Mouse (Mus musculus): Measurements from ENCODE around the gene Gpr19. TPM values are rescaled to one million over a fixed set of nuclear protein-coding genes. Genes with fewer than 3 reads are reported as not detected.

Gene Gpr19
- polyA plus RNA-seq, 1 experiment from 2014 or later = 9.1 TPM

- peak overlapping the region; percentile 93 for H3K9ac ChIP-seq (ENCODE audit: low read length)
- H3K36me3 ChIP-seq (ENCODE audit: control insufficient read depth, insufficient read depth) = 0 out of 2 replicates have a peak, but pooled peaks cover 2% of the 10 kb centered on the region
- H3K4me3 ChIP-seq (ENCODE audit: low read length) = peak overlapping the region; percentile 79
- ATAC-seq (replicated peaks; ENCODE audit: extremely low read depth, insufficient read depth, low FRiP score) = peak; percentile 94
- peak overlapping the region; percentile 96 for H3K4me2 ChIP-seq (ENCODE audit: low read depth, low read length)
- H3K27me3 ChIP-seq (ENCODE audit: control insufficient read depth, insufficient read depth, low read length) = no peaks in the 10 kb centered on the region
- H3K9me3 ChIP-seq (replicated peaks; ENCODE audit: control insufficient read depth, low read length) = no peaks in the 10 kb centered on the region
- WGBS = under 1% methylated on average over 38 of the region's 38 CpGs
- H3K27ac ChIP-seq (ENCODE audit: low read length) = peak overlapping the region; percentile 100
- H3K4me1 ChIP-seq (ENCODE audit: control insufficient read depth, insufficient read depth, low read length) = peaks cover 8% of the 10 kb centered on the region
These were observed 809 bp downstream of the Gpr19 start for GRCm38 (mm10) chr6:134897443-134898094.

- H3K9ac ChIP-seq (ENCODE audit: low read length) = peak overlapping the region; percentile 93
- peak overlapping the region; percentile 79 for H3K4me3 ChIP-seq (ENCODE audit: low read length)
- H3K4me1 ChIP-seq (ENCODE audit: control insufficient read depth, insufficient read depth, low read length) = peaks cover 8% of the 10 kb centered on the region
- peak overlapping the region; percentile 100 for H3K27ac ChIP-seq (ENCODE audit: low read length)
- ATAC-seq (replicated peaks; ENCODE audit: extremely low read depth, insufficient read depth, low FRiP score) = no peak
- no peaks in the 10 kb centered on the region for H3K27me3 ChIP-seq (ENCODE audit: control insufficient read depth, insufficient read depth, low read length)
- H3K4me2 ChIP-seq (ENCODE audit: low read depth, low read length) = peak overlapping the region; percentile 96
- WGBS = 47% methylated on average over 15 of the region's 15 CpGs
- no peaks in the 10 kb centered on the region for H3K9me3 ChIP-seq (replicated peaks; ENCODE audit: control insufficient read depth, low read length)
- 0 out of 2 replicates have a peak, but pooled peaks cover 2% of the 10 kb centered on the region for H3K36me3 ChIP-seq (ENCODE audit: control insufficient read depth, insufficient read depth)
These were observed 1.6 kb downstream of the Gpr19 start for GRCm38 (mm10) chr6:134896570-134897436.

GRCm38 (mm10) chr6:134890436-134890835 is 7.9 kb downstream of the Gpr19 start:
- WGBS = 75% methylated on average over 7 of the region's 7 CpGs
- H3K36me3 ChIP-seq (ENCODE audit: control insufficient read depth, insufficient read depth) = 0 out of 2 replicates have a peak, but pooled peaks cover 2% of the 10 kb centered on the region

GRCm38 (mm10) chr6:134889763-134890162 is 8.6 kb downstream of the Gpr19 start:
- Histone ChIP-seq H3K4me2 (ENCODE audit: low read depth, low read length) (no peak overlapping the region), H3K27me3 (ENCODE audit: control insufficient read depth, insufficient read depth, low read length) (no peaks in the 10 kb centered on the region), H3K9ac (ENCODE audit: low read length) (no peak overlapping the region), H3K4me3 (ENCODE audit: low read length) (no peak overlapping the region), H3K4me1 (ENCODE audit: control insufficient read depth, insufficient read depth, low read length) (peaks cover 3% of the 10 kb centered on the region; the same call in 1 of the 2 replicates), H3K36me3 (ENCODE audit: control insufficient read depth, insufficient read depth) (0 out of 2 replicates have a peak, but pooled peaks cover 2% of the 10 kb centered on the region), H3K9me3 (replicated peaks; ENCODE audit: control insufficient read depth, low read length) (no peaks in the 10 kb centered on the region), H3K27ac (ENCODE audit: low read length) (no peak overlapping the region)
- 61% methylated on average over 1 of the region's 1 CpGs for WGBS
- ATAC-seq (replicated peaks; ENCODE audit: extremely low read depth, insufficient read depth, low FRiP score) = no peak

More at GRCm38 (mm10) chr6:134890436-134890835, 7.9 kb downstream of the Gpr19 start:
- no peak for ATAC-seq (replicated peaks; ENCODE audit: extremely low read depth, insufficient read depth, low FRiP score)
- Histone ChIP-seq H3K9ac (ENCODE audit: low read length) (no peak overlapping the region), H3K4me2 (ENCODE audit: low read depth, low read length) (no peak overlapping the region), H3K4me3 (ENCODE audit: low read length) (no peak overlapping the region), H3K4me1 (ENCODE audit: control insufficient read depth, insufficient read depth, low read length) (peaks cover 3% of the 10 kb centered on the region; the same call in 1 of the 2 replicates), H3K9me3 (replicated peaks; ENCODE audit: control insufficient read depth, low read length) (no peaks in the 10 kb centered on the region), H3K27me3 (ENCODE audit: control insufficient read depth, insufficient read depth, low read length) (no peaks in the 10 kb centered on the region), H3K27ac (ENCODE audit: low read length) (no peak overlapping the region)

GRCm38 (mm10) chr6:134888563-134889017 is 9.8 kb downstream of the Gpr19 start:
- ATAC-seq (replicated peaks; ENCODE audit: extremely low read depth, insufficient read depth, low FRiP score) = no peak

GRCm38 (mm10) chr6:134887711-134888449 is 10.5 kb downstream of the Gpr19 start:
- no peak for ATAC-seq (replicated peaks; ENCODE audit: extremely low read depth, insufficient read depth, low FRiP score)
- Histone ChIP-seq H3K9me3 (replicated peaks; ENCODE audit: control insufficient read depth, low read length) (no peaks in the 10 kb centered on the region), H3K9ac (ENCODE audit: low read length) (no peak overlapping the region), H3K27me3 (ENCODE audit: control insufficient read depth, insufficient read depth, low read length) (no peaks in the 10 kb centered on the region), H3K36me3 (ENCODE audit: control insufficient read depth, insufficient read depth) (no peaks in the 10 kb centered on the region), H3K4me1 (ENCODE audit: control insufficient read depth, insufficient read depth, low read length) (peaks cover 3% of the 10 kb centered on the region; the same call in 1 of the 2 replicates), H3K4me3 (ENCODE audit: low read length) (no peak overlapping the region), H3K27ac (ENCODE audit: low read length) (no peak overlapping the region), H3K4me2 (ENCODE audit: low read depth, low read length) (peak overlapping the region; percentile 35; the same call in 1 of the 2 replicates)
- 7% methylated on average over 10 of the region's 10 CpGs for WGBS

More at GRCm38 (mm10) chr6:134888563-134889017, 9.8 kb downstream of the Gpr19 start:
- peaks cover 3% of the 10 kb centered on the region; the same call in 1 of the 2 replicates for H3K4me1 ChIP-seq (ENCODE audit: control insufficient read depth, insufficient read depth, low read length)
- no peaks in the 10 kb centered on the region for H3K27me3 ChIP-seq (ENCODE audit: control insufficient read depth, insufficient read depth, low read length)
- no peaks in the 10 kb centered on the region for H3K36me3 ChIP-seq (ENCODE audit: control insufficient read depth, insufficient read depth)
- H3K27ac ChIP-seq (ENCODE audit: low read length) = no peak overlapping the region
- no peak overlapping the region for H3K4me3 ChIP-seq (ENCODE audit: low read length)
- WGBS = 12% methylated on average over 4 of the region's 4 CpGs
- no peak overlapping the region for H3K9ac ChIP-seq (ENCODE audit: low read length)
- no peak overlapping the region for H3K4me2 ChIP-seq (ENCODE audit: low read depth, low read length)
- H3K9me3 ChIP-seq (replicated peaks; ENCODE audit: control insufficient read depth, low read length) = no peaks in the 10 kb centered on the region

GRCm38 (mm10) chr6:134887008-134887407 is 11.4 kb downstream of the Gpr19 start:
- Histone ChIP-seq H3K9me3 (replicated peaks; ENCODE audit: control insufficient read depth, low read length) (no peaks in the 10 kb centered on the region), H3K27ac (ENCODE audit: low read length) (no peak overlapping the region), H3K36me3 (ENCODE audit: control insufficient read depth, insufficient read depth) (no peaks in the 10 kb centered on the region), H3K4me2 (ENCODE audit: low read depth, low read length) (no peak overlapping the region), H3K4me3 (ENCODE audit: low read length) (no peak overlapping the region), H3K4me1 (ENCODE audit: control insufficient read depth, insufficient read depth, low read length) (peaks cover 3% of the 10 kb centered on the region; the same call in 1 of the 2 replicates), H3K9ac (ENCODE audit: low read length) (no peak overlapping the region), H3K27me3 (ENCODE audit: control insufficient read depth, insufficient read depth, low read length) (no peaks in the 10 kb centered on the region)
- 49% methylated on average over 5 of the region's 5 CpGs for WGBS
- ATAC-seq (replicated peaks; ENCODE audit: extremely low read depth, insufficient read depth, low FRiP score) = no peak

GRCm38 (mm10) chr6:134886475-134886874 is 11.9 kb downstream of the Gpr19 start:
- Histone ChIP-seq H3K4me1 (ENCODE audit: control insufficient read depth, insufficient read depth, low read length) (peaks cover 3% of the 10 kb centered on the region; the same call in 1 of the 2 replicates), H3K9ac (ENCODE audit: low read length) (no peak overlapping the region), H3K4me3 (ENCODE audit: low read length) (no peak overlapping the region), H3K36me3 (ENCODE audit: control insufficient read depth, insufficient read depth) (no peaks in the 10 kb centered on the region), H3K4me2 (ENCODE audit: low read depth, low read length) (no peak overlapping the region), H3K27me3 (ENCODE audit: control insufficient read depth, insufficient read depth, low read length) (no peaks in the 10 kb centered on the region), H3K27ac (ENCODE audit: low read length) (no peak overlapping the region), H3K9me3 (replicated peaks; ENCODE audit: control insufficient read depth, low read length) (no peaks in the 10 kb centered on the region)
- no peak for ATAC-seq (replicated peaks; ENCODE audit: extremely low read depth, insufficient read depth, low FRiP score)
- WGBS = 74% methylated on average over 8 of the region's 8 CpGs
